Mouse (Mus musculus): Measurements from ENCODE around the gene Crtc3.

The Crtc3 gene

DNA sequence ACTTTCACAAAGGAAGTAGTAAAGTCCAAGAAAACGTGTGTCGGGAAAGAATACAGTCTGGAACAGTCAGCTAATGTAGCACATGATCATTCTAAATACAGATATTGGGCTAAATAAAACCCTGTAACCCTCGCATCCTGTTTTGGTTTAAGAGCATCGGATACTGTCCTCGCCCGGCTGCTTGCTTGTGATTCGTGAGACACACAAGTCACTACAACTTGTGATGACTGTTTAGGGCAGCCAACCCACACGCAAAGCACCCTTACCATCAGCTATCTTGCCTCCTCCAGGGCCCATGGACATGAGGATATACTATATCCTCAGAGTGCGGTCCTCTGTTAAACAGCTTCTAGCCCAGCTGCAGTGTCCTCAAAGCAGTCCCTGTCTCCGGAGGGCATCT lies 50.2 kb downstream of the Crtc3 start:
- DNase-seq (ENCODE audit: low spot score) = no peak

DNA sequence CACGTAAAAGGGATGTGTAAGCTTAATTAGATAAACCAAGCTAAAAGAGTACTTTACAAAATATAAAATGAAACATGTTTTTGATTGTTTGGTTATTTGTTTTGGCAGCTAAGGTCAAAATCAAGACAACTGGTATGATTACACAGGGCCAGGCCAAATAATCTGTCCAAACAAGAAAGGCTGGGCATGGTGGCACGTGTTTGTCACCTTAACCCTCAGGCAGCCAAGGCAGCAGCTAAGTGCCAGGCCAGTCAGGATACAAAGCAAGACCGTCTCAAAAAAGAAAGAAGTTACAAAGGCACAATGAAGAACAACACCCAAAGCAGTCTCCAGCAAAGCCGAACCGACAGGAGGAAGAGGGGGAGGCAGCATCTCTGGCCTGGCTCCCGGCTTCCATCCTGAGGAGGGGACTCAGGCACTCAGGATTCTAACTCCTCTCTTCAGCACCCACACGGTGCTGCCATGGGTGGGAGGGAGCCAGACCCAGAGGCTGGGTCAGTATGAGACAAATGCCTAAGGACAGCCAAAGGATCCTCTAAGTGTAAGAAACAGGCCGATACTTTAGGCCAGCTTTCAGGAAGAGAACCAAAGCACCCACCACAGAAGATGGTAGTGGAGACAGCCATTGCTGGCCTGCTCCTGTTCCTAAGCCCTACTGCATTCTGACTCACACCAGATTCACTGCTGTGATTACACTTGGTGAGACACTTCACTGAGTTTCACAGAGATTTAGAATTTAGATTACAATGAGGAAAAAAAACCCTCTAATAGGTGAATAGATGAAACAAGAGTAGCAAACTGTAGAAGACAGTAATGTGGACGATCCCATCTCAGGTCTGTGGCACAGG lies 51.5 kb downstream of the Crtc3 start:
- no peak for DNase-seq (ENCODE audit: low spot score)

DNA sequence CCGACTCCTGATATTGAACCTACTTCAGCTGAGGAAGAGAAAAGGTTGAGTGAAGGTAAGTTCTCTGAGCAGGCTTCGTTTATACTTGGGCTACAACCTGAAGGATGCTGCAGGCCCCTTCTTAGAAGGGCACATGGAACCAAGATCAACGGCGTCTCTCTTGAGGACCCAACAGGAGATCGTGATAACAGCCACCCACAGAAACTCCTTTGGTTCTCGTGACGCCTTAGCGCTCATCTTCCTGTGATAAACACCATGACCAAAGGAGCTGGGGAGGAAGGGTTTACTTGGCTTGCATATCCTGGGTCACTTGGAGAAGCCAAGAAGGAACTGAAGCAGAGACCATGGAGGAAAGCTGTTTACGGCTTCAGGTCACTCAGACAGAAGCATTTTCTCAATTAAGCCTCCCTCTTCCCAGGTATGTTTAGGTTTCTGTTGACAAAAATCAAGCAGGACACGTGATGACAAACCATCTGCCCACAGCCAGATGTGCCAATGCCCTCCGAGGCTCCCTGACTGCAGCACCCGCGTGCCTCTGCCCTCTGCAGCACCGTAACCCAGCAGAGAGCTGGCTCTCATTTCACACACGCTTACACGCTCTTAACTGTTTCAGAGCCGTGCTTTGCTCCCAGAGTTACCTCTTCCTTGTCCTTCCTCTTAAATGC lies 52.3 kb downstream of the Crtc3 start:
- DNase-seq (ENCODE audit: low spot score) = no peak

DNA sequence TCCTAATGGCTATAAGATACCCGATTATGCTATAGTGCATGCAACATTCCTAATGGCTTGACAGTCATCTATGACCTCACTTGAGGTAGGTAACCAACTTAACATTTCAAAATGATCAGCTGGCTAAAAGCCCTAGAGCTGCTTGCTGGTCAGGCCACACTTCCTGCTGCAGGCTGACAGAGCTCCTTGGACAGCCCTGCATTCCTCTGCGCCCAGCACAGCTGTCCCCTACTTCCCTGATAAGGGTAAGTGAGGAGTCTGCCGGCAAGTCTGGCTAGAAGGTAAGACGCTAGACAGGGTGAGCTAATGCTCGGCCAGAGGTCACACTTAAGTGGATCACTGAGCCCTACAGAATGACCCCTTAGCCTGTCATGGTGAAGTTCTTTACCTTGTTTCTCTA lies 52.8 kb downstream of the Crtc3 start:
- DNase-seq (ENCODE audit: low spot score) = no peak

DNA sequence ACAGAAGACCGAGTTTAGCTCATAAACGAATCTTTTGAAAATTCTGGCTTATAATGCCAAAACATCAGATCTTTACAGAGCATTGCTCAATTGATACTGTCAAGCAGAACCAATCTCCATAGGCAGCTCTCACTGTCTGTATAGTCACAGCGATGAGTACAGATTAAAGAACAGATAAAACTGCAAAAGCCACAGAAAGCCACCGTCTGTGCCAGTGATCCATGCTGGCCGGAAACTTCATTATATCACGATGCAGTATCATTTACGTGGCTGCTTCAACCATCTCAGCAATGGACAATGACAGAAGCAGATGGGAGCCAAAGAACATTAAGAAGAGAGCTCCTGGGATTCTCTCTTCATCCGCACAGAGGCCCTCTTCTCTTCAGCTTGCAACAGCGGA lies 53.9 kb downstream of the Crtc3 start:
- DNase-seq (ENCODE audit: low spot score) = no peak

DNA sequence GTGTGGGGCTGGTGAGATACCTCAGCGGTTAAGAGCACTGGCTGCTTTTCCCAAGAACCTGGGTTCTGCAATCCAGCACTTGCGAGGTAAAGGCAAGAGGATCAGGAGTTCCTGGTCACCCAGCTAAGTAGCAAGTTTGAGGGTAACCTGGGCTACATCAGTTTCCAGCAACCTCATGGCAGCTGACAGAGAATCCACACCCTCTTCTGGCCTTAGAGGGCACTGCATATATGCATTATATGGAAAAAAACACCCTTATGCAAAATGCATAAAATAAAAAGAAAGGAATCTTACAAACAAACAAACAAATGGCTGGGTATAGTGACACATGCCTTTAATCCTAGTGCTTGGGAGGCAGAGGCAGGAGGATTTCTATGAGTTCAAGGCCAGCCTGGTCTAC lies 55.0 kb downstream of the Crtc3 start:
- DNase-seq (ENCODE audit: low spot score) = no peak

DNA sequence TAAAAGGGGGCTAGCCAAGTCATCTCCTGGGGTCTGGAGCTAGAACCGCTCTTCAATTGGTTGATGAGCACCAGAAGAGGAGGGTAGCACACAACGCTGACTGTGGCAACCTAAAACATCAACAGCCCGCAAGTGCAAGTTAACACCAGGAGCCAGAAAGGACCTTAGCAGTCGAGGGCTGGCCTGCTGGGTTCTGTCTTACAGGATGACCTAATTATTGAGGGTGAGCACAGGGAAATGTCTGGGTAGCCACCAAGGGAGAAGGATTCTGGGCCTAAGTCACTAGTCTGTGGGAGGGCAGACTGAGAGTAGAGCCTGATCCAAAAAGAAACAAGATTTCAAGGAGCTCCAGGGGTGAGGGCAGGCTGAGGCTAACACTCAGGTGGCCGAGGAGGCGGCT lies 56.7 kb downstream of the Crtc3 start:
- DNase-seq (ENCODE audit: low spot score) = no peak

DNA sequence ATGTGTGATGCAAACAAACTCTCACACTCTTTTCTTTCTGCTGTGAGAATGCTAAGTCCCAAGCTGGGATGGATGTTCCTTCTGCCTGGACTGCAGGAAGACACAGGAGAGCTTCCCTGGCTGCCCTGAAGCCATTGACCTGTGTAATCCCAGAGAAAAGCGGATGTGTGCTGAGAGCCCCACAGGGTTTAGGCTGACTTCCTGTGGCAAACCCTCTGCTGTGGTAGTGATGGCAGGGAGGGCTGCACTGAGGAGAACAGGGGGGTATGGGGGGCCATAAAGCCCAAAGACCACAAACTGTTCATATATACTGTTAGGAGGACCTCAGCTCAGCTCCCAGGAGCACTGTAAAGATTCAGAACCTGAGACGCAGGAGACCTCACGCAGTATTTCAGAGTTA lies 57.3 kb downstream of the Crtc3 start:
- no peak for DNase-seq (ENCODE audit: low spot score)

DNA sequence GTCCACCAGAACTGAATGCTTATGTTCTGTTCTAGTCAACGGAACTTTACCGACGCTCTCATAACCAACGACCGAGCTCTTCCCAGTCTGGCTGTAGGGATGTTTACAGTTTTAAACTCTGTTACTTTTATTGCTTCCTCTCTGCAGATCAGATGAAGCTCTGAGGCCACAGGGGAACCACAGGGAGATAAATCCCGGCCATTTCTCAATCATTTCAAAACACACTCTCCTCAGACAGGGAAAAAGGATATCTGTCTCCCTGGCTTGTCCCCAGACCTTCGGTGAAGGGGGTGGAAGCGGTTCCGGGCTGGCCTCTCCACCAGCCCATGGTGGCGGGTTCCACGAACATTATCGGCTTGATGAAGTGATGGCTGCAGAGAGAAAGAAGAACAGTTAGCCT lies 59.3 kb downstream of the Crtc3 start:
- DNase-seq (ENCODE audit: low spot score) = no peak

DNA sequence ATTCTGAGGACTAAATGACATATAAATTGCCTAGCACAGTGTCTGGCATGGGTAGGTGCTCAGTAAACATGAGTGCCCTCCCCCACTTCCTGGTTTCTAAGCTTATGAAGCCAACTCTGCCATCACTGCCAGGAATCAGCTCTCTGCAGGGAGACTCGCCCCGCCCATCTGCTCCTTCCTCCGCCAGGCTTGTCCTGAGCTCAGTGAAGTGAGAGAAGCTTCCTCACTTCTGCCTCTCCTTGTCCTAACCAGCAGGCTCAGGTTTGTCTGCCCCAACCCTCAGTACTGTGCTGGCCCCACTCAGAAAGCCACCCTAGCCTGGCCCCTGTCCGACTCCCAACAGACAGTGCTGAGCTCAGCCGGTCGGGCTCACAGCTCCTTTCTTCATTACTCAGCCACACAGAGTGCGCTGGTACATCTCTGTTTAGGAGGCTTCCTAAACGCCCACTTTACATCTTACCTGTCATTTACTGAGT lies 59.9 kb downstream of the Crtc3 start:
- no peak for DNase-seq (ENCODE audit: low spot score)

DNA sequence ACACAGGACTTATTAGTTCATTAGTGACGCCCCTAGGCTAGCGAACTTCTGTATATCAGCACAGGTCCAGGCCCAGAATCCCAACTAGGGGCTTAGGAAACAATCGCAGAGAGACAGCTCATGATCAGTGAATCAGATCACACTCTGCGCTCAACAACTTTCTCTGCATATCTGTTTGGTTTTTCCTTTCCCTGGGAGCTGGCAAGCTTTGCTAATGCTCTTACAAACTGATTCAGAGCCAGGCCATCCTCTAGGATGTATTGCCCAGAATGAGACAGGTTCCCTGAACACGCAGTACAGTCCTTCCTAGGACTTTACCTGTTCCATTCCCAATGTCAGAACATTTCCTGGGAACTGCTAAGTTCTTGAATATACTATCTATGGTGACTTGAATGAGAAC lies 61.7 kb downstream of the Crtc3 start:
- DNase-seq (ENCODE audit: low spot score) = no peak

DNA sequence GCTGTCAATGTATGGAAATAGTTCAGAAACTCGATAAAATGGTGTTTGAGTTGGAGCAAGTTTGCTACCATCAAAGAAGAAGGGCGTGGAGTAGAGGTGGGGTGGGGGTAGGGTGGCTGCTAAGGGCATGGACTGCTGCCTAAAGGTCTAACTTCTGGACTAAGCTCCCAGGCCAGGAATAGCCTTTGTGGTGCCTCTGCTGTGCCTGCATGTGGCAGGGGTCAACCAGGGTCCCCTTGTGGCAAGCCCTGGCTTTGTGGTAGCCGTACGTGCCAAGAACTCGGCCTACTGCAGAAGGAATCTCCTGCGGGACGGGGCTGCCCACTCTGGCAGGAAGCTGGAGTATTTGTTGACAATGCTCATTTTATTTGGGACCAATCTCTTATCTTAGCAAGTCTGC lies 62.8 kb downstream of the Crtc3 start:
- DNase-seq (ENCODE audit: low spot score) = no peak

DNA sequence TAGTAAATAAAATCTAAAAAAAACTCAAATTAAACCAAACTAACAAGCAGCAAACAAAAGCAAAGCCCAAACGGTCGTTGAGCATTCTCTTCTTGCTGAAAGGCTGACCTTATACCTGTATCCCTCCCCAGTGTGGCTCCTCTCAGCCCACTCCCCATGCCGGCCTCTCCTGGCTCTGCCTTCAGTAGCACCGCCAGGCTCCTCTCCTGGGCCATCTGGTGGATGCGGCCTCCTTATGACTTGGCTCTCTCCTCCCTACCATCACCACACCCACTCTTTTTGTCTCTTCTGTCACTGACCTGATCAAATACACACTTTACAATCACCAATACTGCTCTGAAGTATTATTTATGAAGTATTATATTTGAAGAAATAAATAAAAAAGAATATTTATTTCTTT lies 65.4 kb downstream of the Crtc3 start:
- DNase-seq (ENCODE audit: low spot score) = no peak

DNA sequence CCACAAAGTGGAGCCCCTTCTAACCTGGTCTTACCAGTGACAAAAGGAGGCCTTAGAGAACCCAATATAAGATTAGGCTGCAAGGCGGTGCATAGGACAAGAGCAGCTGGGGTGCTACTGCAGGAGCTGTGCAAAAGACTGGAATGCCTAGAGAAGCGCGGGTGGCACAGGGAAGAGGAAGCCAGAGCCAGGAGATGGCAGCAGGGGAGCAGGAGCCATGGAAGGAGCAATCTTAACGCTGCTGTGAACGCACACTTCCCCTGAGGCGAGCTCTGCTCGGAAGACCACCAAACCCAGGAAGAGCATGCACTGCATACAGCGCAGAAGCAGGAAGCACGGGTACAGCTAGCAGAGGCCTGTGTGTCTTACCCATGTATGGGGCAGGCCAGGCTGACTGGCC lies 72.6 kb downstream of the Crtc3 start:
- DNase-seq (ENCODE audit: low spot score) = no peak

DNA sequence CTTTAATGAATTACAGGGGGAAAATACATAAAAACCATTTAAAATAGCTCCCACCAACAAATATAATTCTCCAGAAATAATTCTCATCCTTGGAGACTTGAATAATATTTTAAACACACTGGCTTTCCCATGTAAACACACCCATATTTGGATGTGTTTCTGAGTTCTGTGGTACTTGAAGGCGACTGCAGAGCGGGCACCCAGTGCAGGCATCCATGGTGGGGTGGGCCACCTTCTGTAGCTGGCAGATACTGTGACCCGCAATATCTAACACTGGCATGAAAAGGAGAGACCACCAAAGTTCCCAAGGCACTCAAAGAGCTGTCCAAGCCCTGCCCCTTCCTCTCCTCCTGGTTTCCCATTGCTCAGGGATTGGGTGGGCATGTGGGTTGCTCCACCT lies 74.6 kb downstream of the Crtc3 start:
- no peak for DNase-seq (ENCODE audit: low spot score)

DNA sequence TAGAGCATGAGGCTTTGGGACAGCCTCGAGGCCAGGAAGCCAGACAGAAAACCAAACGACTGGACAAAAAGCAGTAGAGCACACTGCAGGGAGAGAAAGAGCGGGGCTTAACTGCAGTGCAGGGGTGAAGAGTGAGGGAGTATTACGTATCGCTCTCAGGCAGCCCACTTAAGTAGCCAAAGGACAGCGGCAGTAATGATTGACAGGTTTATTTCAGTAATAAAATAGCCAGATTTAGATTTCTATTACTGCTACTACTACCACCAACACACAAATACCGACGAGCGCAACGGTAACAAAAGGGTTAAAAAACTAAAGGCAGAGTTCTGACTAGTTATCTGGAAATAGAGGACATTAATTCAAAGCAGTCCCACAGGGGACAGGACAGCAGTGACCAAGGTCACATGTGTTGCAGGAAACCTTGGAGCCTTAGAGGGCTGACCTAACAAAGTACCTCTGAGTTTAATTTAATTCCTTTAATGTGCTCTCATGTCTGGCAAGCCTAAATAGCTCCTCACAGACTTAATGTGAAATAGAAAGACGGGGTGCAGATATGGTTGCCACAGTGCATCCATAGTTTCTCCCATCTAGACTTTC lies 76.4 kb downstream of the Crtc3 start:
- peak; percentile 58 for DNase-seq (ENCODE audit: low spot score)

DNA sequence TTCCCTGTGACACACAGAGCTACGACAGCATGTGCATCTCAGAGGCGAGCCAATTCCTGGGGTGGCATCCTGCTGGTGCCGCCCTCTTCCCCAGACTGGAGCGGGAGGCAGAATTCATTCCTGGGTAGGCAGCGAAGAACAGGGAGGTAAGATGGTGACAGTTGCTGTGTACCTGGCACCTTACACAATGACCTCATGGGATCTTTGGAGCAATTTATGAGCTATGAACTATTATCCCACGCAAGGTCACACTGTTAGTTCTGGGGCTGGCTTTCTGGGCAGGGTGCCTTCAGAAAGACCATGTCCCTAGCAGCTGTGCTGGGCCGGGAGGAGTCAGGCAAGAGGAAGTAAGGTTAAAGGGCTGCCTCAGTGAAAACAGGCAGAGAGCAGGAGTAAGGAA lies 77.0 kb downstream of the Crtc3 start:
- DNase-seq (ENCODE audit: low spot score) = no peak

DNA sequence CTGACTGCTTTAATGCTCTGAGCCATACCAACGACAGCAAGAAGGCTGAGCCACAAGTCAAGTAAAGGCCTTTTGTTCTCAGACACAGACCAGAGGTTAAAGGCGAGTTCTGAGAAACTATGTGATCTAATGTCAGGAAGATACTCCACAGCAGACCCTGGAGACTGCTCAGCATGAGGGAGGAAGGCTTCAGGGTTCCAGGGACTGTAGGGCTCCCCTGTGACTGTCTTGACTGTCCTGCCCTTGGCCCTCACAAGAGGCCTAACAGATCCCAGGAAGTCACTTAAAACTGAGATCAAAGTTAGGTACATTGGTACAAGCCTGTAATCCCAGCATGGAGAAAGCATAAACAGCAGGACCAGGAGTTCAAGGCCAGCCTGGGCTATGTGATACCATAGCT lies 81.2 kb downstream of the Crtc3 start:
- no peak for DNase-seq (ENCODE audit: low spot score)

DNA sequence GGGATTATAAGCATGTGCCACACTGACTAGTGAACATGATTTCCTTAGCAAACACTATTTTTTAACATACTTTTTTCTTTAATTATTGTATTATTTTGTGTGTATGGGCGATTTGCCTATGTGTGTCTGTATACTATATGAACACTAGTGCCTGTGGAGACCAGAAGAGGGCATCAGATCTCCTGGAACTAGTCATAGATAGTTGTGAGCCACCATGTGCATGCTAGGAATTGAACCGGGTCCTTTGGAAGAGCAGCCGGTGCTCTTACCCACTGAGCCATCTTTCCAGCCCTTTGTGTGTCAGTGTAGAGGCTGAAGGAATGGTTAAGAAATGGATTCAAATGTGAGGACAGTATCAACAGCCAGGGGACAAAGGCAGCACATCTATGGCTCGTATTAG lies 82.2 kb downstream of the Crtc3 start:
- DNase-seq (ENCODE audit: low spot score) = no peak

DNA sequence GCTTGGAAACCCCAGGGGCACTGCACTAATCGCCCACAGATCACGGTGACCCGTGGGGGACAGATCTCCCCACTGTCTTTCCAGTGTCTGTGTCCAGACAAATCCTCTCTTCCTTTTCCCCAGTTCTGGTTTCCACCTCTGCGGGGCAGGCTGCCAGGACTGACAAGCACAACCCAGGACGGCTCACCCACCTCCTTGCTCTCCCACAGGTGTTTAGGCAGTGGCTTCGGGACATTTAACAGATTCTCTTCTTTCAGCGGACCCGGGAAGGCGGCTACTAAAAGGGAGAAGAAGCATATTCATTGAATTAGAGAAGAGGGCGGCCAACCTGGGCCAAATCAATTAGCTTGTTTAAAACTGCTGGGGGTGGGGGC lies 83.1 kb downstream of the Crtc3 start:
- peak; percentile 32 for DNase-seq (ENCODE audit: low spot score)

DNA sequence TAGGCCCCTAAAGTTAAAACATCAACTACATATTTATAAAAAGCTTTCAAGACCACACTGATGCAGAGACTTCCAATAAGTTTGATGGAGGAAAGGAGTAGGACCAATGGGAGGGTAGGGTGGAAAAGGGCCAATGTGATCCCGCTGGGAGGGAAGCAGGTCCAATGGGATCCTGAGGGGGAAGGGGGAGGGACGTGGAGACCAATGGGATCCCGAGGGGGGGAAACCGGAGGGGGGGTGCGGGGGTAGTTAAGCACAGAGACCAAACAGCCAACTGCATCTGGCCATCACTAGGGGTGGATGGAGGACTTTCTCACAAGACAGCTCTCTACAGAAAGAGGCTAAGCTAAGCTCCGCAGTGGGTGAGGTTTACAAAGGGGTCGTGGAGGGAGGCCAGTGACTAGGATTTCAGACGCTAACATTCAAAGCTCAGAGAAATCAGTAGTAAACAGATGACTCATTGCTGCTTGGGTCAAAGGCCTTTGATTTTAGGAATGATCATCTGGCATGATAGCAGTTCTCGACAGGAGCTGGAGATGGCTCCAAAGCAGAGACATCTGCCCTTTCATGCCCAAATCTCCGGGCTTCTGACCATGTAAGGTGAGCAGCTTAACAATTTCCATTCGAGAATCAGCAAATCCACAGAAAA lies 83.6 kb downstream of the Crtc3 start:
- DNase-seq (ENCODE audit: low spot score) = peak; percentile 24

DNA sequence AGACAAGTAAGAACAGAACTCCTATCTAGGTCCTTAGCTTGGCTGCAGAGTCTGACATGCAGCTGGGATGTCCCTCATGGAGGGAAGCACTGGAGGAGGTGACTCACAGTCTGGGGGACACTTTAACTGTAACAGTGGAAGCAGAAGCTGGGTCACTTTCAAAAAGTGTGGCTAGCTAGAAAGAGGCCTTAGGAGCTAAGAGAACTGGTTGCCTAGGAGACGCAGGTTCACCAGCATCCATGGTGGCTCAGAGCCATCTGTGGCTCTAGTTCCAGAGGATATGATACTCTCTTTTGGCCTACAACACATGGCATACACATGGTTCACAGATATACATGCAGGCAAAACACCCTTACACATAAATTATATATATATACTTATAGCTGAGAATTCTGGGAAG lies 86.1 kb downstream of the Crtc3 start:
- DNase-seq (ENCODE audit: low spot score) = no peak

DNA sequence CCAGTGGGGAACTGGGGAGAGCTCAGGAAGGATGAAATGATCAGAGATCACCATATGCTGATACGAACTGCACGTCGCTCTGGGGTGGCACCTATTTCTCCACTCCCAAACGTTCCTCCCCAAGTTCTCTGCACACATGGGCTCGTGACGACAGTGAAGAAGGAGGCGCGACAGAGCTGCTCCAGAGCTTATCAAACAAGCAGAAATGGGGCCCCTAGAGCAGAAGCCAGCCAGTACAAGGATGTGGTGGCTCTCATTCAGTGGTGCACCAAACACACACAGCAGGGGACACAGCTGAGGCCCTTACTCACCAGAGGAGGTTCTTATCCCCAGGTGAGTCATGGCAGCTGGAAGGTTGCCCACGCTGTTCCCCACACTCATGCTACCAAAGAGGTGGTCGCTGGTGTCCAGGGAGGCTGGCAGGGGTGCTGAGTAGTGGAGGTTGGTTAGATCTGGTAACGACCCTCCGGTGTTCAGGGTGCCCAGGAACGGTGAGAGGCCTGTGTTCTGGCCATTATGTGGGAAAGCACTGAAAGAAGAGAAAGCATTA lies 90.2 kb downstream of the Crtc3 start:
- DNase-seq (ENCODE audit: low spot score) = no peak
